Mouse (Mus musculus): ENCODE data around the gene Smtnl1.

DNA sequence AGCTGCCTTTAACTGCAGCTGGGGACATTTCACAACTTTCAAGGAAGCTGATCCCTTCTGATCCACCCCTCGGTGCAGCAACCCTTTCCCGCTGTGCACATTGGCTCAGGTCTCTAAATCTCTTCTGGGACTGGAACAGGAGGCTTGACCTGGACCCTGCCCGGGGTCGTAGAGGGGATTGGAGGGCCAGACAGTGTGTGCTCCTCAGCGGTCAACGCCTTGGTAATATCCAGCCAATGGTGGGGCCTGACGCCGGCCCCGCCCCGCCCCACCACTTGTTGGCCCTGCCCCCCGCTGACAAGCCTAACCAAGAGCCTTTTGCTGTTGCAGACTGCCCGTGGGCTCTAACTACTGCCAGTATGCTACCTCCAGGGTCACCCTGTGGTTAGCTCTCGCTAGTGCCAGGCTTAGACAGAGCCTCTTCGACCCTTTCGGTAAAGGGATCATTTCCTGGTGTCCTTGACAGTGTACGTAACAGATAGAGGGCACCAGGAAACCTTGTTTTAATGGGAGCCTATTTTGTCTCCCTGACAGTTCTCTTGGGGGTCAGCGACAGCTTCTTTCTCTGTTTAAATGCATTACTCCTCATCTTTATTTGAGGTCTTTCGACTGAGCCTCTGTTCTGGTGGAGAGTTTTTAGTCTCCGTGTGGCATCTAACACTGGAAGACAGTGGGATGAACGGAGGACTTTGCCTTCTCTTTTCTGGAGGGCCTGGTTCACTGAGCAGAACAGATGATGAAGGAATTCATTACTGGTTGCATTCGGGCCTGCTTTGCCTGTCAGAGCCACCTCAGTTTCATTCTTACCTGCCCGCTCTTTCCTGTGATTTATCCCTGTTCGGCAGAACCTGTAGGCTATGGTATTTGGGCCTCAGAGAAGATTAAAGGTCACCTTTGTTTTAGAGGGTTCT is 28.9 kb upstream of the Smtnl1 start:
- TF ChIP-seq CTCF (conservative IDR thresholded peaks at IDR 0.05 in 1 of 2, IDR thresholded peaks at IDR 0.05 in 1 of 2; ENCODE audit: low read depth in 2 of 2, low read length in 2 of 2) (no peak), POLR2A (IDR thresholded peaks at IDR 0.05; ENCODE audit: low read depth, low read length) (no peak), SIN3A (IDR thresholded peaks at IDR 0.05; ENCODE audit: low read length) (no peak), UBTF (IDR thresholded peaks at IDR 0.05; ENCODE audit: low read depth, low read length) (no peak), GABPA (IDR thresholded peaks at IDR 0.05; ENCODE audit: insufficient replicate concordance, low read depth, low read length) (no peak)

Data from CH12.LX (cell line).